In the genomic region with DNA sequence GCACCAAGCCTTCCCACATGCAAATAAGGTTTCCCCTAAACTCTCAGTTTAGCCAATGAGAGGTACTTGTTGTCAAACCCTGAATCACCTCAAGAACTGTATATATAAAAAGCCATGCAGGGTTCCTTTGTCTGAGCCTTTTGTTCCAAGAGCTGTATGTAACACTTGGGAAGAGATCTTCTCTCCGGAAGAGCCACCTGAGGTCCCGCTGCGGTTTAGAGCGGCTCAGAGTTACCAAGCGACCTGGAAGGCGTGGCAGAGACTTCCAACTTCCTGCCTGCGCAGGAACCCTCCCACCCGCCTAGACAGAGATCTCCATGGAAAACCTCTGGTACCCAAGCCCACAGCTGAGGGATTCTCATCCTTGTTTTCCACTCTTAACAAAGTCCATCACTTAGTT, we compare ENCODE assay signal across 23 mouse cellular contexts. TPM values are rescaled to one million over a fixed set of nuclear protein-coding genes. Genes with fewer than 3 reads are reported as not detected.
"Had no signal": no experiment of that assay in that cellular context is flagged by ENCODE, and none has a peak within 500 bp of the region (broad histone marks: within the 10 kb centered on the region; RNA-seq: fewer than 3 reads in every experiment).

No protein-coding gene starts in this region.

- H3K36me3 ChIP-seq: lung, embryonic 15.5 days; midbrain, embryonic 12.5 days; neural tube, embryonic 13.5 days; neural tube, embryonic 15.5 days; stomach, embryonic 15.5 days had no signal

- H3K27ac ChIP-seq: lung, embryonic 15.5 days; macrophage; midbrain, embryonic 12.5 days; neural tube, embryonic 13.5 days; neural tube, embryonic 15.5 days; stomach, embryonic 15.5 days; stomach, postnatal 0 days had no signal

- H3K9me3 ChIP-seq: lung, embryonic 15.5 days; midbrain, embryonic 12.5 days; neural tube, embryonic 13.5 days; neural tube, embryonic 15.5 days; stomach, embryonic 15.5 days had no signal

- H3K4me3 ChIP-seq: lung, embryonic 15.5 days; megakaryocyte, embryonic 14.5 days; midbrain, embryonic 12.5 days; myocyte; neural tube, embryonic 13.5 days; neural tube, embryonic 15.5 days; stomach, embryonic 15.5 days had no signal

- DNase-seq: liver, postnatal 0 days; lung, adult 2 months; lung, postnatal 14 days; lung, postnatal 36 days; midbrain, embryonic 14.5 days; right cerebral cortex, postnatal 14 days; thymus, adult 2 months; thymus, postnatal 25 days; thymus, postnatal 4 days had no signal

- H3K4me1 ChIP-seq: lung, embryonic 15.5 days; megakaryocyte, embryonic 14.5 days; midbrain, embryonic 12.5 days; neural tube, embryonic 13.5 days; neural tube, embryonic 15.5 days; stomach, embryonic 15.5 days had no signal

- ATAC-seq: liver, postnatal 0 days; lung, postnatal 0 days; midbrain, embryonic 16.5 days had no signal

- H3K27me3 ChIP-seq: lung, embryonic 15.5 days; midbrain, embryonic 12.5 days; neural tube, embryonic 13.5 days; neural tube, embryonic 15.5 days; stomach, embryonic 15.5 days had no signal

RNA-seq across cellular contexts. Expression of a gene that starts 12.2 kb away (rescaled TPM):
- polyA plus RNA-seq: liver, postnatal 0 days; lung, adult 2 months; lung, embryonic 15.5 days; lung, postnatal 0 days; macrophage; midbrain, embryonic 12.5 days; midbrain, embryonic 14.5 days; midbrain, embryonic 16.5 days; myocyte; neural tube, embryonic 11.5 days; neural tube, embryonic 13.5 days; neural tube, embryonic 15.5 days; spleen, adult 2 months; stomach, embryonic 15.5 days; stomach, postnatal 0 days; thymus, adult 2 months; urinary bladder, adult 2 months had no signal

RNA-seq across cellular contexts. Expression of a gene that starts 23.4 kb away (rescaled TPM):
- polyA plus RNA-seq: liver, postnatal 0 days; lung, adult 2 months; lung, embryonic 15.5 days; lung, postnatal 0 days; macrophage; midbrain, embryonic 12.5 days; midbrain, embryonic 14.5 days; midbrain, embryonic 16.5 days; myocyte; neural tube, embryonic 11.5 days; neural tube, embryonic 13.5 days; neural tube, embryonic 15.5 days; spleen, adult 2 months; stomach, embryonic 15.5 days; stomach, postnatal 0 days; thymus, adult 2 months; urinary bladder, adult 2 months had no signal

RNA-seq across cellular contexts. Expression of a gene that starts 30.0 kb away (rescaled TPM):
- polyA plus RNA-seq: liver, postnatal 0 days; macrophage; myocyte; spleen, adult 2 months; stomach, postnatal 0 days; urinary bladder, adult 2 months had no signal
